Mouse (Mus musculus) kidney, adult 2 months (tissue): ENCODE results near the gene Defb45. TPM values are rescaled to one million over a fixed set of nuclear protein-coding genes. Genes with fewer than 3 reads are reported as not detected.

Experiments used
- DNase-seq: peaks from one replicate; pipeline ENCODE4 v3.0.0; 2021
- H3K27ac ChIP-seq: fragments of 200-500 bp; 2 replicates; pipeline ENCODE4 v1.5.1; 2012; ENCODE audit warnings: low read depth, low read length, control low read depth, inconsistent platforms; ENCODE audit not compliant: insufficient read depth
- H3K27me3 ChIP-seq: fragments of 200-500 bp; replicated peaks from 2 replicates; pipeline ENCODE4 v1.6.1; 2012; ENCODE audit warnings: mild to moderate bottlenecking, moderate library complexity, low read length, inconsistent platforms; ENCODE audit not compliant: control insufficient read depth, insufficient read depth
- H3K36me3 ChIP-seq: fragments of 200-500 bp; 2 replicates; pipeline ENCODE4 v1.6.1; 2012; ENCODE audit warnings: mild to moderate bottlenecking, moderate library complexity, low read length, inconsistent platforms; ENCODE audit not compliant: control insufficient read depth, insufficient read depth
- H3K4me1 ChIP-seq: fragments of 200-500 bp; 2 replicates; pipeline ENCODE4 v1.6.1; 2011; ENCODE audit warnings: low read length; ENCODE audit not compliant: control insufficient read depth, insufficient read depth
- H3K4me3 ChIP-seq: fragments of 200-500 bp; 2 replicates; pipeline ENCODE4 v1.5.1; 2011; ENCODE audit warnings: mild to moderate bottlenecking, low read depth, low read length, control low read depth; ENCODE audit not compliant: insufficient read depth
- CTCF ChIP-seq: fragments of 200-500 bp; conservative IDR thresholded peaks from 2 replicates; pipeline ENCODE4 v1.5.1; 2011; ENCODE audit warnings: low read depth, mild to moderate bottlenecking, control low read depth, low read length, moderate library complexity, mixed read lengths; ENCODE audit not compliant: insufficient read depth, insufficient read length
- POLR2A ChIP-seq: fragments of 200-500 bp; IDR thresholded peaks from one replicate; pipeline ENCODE4 v1.6.1; 2011; ENCODE audit warnings: low read depth, low read length, control low read depth
- WGBS: fragments of 180-500 bp; shearing (Covaris S2); methylation state at CpG from one replicate; pipeline ENCODE4 v1.1.7; 2018; 5-methylcytosine and 5-hydroxymethylcytosine counted together
- polyA plus RNA-seq: library from polyadenylated mRNA; depleted of rRNA; stranded (reverse); fragments of >200 nt; gene quantifications from 2 replicates; pipeline ENCODE4 v1.2.3, GENCODE M21; 2012

The Defb45 gene
- polyA plus RNA-seq, 1 experiment = not detected

- H3K4me3 ChIP-seq = no peak overlapping the region
- H3K27ac ChIP-seq = peak overlapping the region; percentile 42
- no peaks in the 10 kb centered on the region for H3K27me3 ChIP-seq
- WGBS = 35% methylated on average over 17 of the region's 17 CpGs
- TF ChIP-seq CTCF = no peak
- no peak for TF ChIP-seq POLR2A
- peaks cover 4% of the 10 kb centered on the region; the same call in 1 of the 2 replicates for H3K4me1 ChIP-seq
- DNase-seq = no peak
- no peaks in the 10 kb centered on the region for H3K36me3 ChIP-seq
Observed at GRCm38 (mm10) chr2:152633334-152633733, 34.1 kb upstream of the Defb45 start.

- TF ChIP-seq CTCF (no peak), POLR2A (no peak)
- no peaks in the 10 kb centered on the region for H3K27me3 ChIP-seq
- H3K27ac ChIP-seq = peak overlapping the region; percentile 48
- H3K4me1 ChIP-seq = no peaks in the 10 kb centered on the region
- DNase-seq = no peak
- H3K4me3 ChIP-seq = peak overlapping the region; percentile 51; the same call in 1 of the 2 replicates
- 76% methylated on average over 6 of the region's 6 CpGs for WGBS
- H3K36me3 ChIP-seq = no peaks in the 10 kb centered on the region
Observed at GRCm38 (mm10) chr2:152629904-152630303, 30.7 kb upstream of the Defb45 start.

GRCm38 (mm10) chr2:152629239-152629638 is 30.0 kb upstream of the Defb45 start:
- Histone ChIP-seq H3K36me3 (no peaks in the 10 kb centered on the region), H3K27ac (peak overlapping the region; percentile 13), H3K27me3 (no peaks in the 10 kb centered on the region), H3K4me1 (no peaks in the 10 kb centered on the region), H3K4me3 (peak overlapping the region; percentile 51; the same call in 1 of the 2 replicates)
- DNase-seq = no peak
- 33% methylated on average over 3 of the region's 3 CpGs for WGBS
- TF ChIP-seq CTCF = no peak

- Histone ChIP-seq H3K4me3 (peak overlapping the region; percentile 51), H3K36me3 (no peaks in the 10 kb centered on the region), H3K4me1 (no peaks in the 10 kb centered on the region), H3K27me3 (no peaks in the 10 kb centered on the region), H3K27ac (peak overlapping the region; percentile 13)
- TF ChIP-seq POLR2A = peak; percentile 3
- TF ChIP-seq CTCF = no peak
- WGBS = 43% methylated on average over 17 of the region's 17 CpGs
- DNase-seq = peak; percentile 38
Observed at GRCm38 (mm10) chr2:152628066-152628465, 28.9 kb upstream of the Defb45 start.

- peak within 1 kb of the TSS; percentile 58 for H3K27ac ChIP-seq
- peak; percentile 48 for DNase-seq
Observed at GRCm38 (mm10) chr2:152626774-152627591, 27.8 kb upstream of the Defb45 start, which contains the start of gene Rem1. Gene Rem1 (plus strand): TSS chr2:152626951.

GRCm38 (mm10) chr2:152625256-152625655 is 26.1 kb upstream of the Defb45 start:
- Histone ChIP-seq H3K27me3 (no peaks in the 10 kb centered on the region), H3K4me1 (no peaks in the 10 kb centered on the region), H3K27ac (no peak overlapping the region), H3K4me3 (no peak overlapping the region), H3K36me3 (no peaks in the 10 kb centered on the region)
- WGBS = 26% methylated on average over 1 of the region's 1 CpGs
- no peak for TF ChIP-seq CTCF
- TF ChIP-seq POLR2A = no peak
- DNase-seq = no peak

More at GRCm38 (mm10) chr2:152626774-152627591, 27.8 kb upstream of the Defb45 start, which contains the start of gene Rem1:
- 2% methylated on average over 57 of the region's 59 CpGs for WGBS
- no peaks in the 10 kb centered on the region for H3K36me3 ChIP-seq
- H3K4me1 ChIP-seq = no peaks in the 10 kb centered on the region
- H3K27me3 ChIP-seq = no peaks in the 10 kb centered on the region
- peak within 1 kb of the TSS; percentile 51 for H3K4me3 ChIP-seq
- TF ChIP-seq POLR2A (no peak), CTCF (no peak)

GRCm38 (mm10) chr2:152624566-152624965 is 25.4 kb upstream of the Defb45 start:
- H3K27ac ChIP-seq = no peak overlapping the region
- no peak for DNase-seq
- H3K27me3 ChIP-seq = no peaks in the 10 kb centered on the region
- no peak for TF ChIP-seq CTCF
- TF ChIP-seq POLR2A = no peak
- H3K36me3 ChIP-seq = no peaks in the 10 kb centered on the region
- no peaks in the 10 kb centered on the region for H3K4me1 ChIP-seq
- no peak overlapping the region for H3K4me3 ChIP-seq
- 86% methylated on average over 2 of the region's 2 CpGs for WGBS
